Mouse (Mus musculus): ENCODE measurements around the gene Rgs13. TPM values are rescaled to one million over a fixed set of nuclear protein-coding genes. Genes with fewer than 3 reads are reported as not detected.

The Rgs13 gene
- under 1 TPM; 0.14 to 0.34 TPM for total RNA-seq (2021)
- long read RNA-seq, experiment 1 = 0 reads
- long read RNA-seq, experiment 2 = 0 reads

DNA sequence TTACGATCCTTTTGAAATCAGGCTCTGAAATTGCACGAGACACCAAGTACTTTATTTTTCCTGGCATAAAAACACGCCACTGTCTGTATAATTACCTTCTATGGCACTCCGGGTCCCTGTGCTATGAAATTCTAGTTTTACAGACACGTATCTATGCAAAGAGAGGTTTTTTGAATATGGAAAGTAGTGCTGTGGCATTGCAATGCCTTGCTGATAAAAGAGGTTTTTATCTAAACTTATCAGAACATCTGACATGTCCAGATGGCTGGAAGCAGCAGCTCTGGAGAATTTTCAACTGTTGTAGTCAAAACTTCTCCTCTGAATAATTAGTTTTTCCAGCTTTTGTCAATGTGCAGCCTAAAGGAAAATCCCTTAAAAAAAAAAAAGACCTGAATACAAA is at the start of gene Rgs13:
TSS of gene Rgs13 (minus strand) at position 207 of the 400 bp plus-strand sequence.
- DNase-seq = no peak

DNA sequence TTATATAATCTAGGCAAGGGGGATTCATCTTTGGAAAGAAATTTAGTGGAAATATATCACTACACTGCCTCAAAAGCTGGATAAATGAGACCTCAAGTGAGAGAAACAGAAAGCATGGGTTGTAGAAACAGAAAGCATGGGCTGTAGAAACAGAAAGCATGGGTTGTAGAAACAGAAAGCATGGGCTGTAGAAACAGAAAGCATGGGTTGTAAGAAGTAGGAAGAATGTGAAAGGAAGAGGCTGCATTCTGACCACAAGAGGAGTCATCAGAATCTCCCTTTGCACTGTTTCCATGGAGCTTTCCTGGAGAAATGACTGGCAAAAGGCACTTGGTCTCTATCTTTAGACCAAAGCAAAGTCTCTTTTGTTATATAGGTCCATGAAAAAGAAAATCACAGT is 38.1 kb upstream of the Rgs13 start:
- DNase-seq = no peak

DNA sequence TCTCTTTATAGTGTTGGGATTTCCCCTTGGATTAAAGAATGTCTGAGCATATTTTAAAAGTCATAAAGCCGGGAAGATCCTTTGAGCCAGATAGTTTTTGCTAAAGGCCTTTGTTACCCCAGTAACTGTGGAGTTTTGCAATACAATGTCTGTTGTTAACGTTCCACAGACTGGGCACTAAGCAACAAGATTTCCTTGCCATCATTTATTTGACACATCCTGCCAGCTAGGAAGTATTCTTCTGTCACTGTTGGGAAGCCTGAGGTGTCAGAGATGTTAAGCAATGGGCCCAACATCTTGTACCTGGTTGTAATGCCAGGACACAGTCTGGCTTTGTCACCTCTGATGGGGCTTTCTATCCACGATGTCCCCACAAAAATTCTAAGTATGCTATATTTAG is 33.7 kb upstream of the Rgs13 start:
- no peak for DNase-seq

DNA sequence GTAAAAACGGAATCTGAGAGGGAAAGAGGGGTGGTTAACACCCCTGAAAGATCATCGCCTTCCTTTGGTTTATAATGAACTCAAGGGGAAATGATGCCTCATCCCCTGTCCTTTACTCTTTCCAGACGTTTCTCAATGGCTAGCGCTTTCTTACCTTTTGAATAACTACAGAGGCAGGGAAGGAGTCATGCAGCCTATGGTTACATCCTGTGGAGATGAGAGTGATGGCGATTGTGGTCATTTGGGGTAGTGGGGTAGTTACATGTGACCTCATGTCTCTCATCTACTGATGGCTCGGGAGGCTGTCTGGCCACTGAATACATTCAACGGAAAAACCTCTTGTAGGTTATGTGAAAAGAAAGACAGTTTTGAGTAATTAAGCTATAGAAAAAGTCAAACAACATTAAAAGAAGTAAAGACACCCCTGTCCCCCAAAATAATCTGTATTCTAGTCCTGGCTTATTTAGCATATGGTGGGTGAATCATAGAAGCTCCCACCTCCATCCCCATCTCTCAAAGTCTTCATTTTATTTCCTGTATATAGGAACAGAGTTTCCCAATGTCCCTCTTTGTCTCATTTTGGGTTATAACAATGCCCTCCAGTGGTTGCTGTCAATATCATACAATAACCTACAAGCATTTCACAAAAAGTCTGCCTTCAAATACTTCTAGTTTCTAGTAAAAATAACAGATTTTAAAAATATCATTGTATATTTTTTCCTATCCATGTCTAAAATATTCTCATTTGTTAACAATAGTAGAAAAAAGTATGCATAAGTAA is 29.3 kb upstream of the Rgs13 start:
- DNase-seq = no peak

DNA sequence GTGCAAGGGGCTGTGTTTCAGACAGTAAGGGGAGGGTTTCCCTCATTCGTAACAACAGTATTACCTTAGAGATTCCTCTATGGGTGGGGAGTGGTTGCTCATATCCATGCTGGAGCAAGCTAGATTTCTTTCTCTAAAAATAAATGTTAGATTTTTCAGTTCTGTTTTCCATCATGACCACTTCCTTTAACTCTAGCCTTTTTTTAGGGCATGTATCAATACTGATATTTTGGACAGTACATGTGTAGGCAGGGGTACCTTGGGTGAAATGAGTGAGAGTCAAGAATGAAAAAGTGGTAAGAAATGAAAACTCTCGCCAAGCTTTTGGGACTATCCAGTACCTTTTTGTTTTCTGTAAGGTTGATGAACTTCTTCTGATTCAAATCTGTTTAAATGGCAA is 27.6 kb upstream of the Rgs13 start:
- DNase-seq = no peak

DNA sequence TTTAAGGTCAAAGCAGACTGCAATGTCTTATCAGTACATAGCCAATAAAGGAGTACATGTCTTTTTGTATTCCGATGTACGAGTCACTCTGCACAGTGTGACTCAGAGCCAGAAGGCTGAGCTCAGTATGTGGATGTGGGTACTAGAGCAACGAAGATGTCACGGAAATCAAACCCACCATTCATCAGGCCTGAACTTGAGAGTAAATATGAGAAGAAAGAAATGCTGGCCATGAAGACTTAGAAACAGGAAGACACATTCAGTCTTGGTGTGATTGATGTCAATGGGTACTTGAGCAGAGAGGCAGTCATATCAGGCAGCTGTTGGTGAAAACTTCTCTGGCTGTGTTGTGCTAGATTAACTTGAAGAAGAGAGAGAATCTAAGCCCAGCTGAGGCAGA is 25.8 kb upstream of the Rgs13 start:
- DNase-seq = no peak

DNA sequence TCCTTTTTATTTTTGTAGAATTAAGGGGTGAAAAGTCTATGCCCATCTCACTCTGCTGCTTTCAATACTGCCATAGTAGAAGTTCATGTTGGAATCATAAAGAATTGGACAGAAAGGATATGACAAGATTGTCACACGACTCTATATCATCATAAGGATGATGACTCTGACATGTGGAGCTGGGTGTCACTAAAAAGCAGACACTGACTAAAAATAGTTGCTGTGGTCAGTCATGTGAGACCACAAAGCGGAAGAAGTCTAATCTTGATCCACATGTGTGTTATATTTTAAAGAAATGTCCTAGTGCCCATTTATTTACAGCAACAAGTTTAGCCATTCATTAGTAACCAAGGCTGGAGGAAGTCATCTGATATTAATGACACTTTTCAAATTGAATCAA is 23.3 kb upstream of the Rgs13 start:
- DNase-seq = no peak

DNA sequence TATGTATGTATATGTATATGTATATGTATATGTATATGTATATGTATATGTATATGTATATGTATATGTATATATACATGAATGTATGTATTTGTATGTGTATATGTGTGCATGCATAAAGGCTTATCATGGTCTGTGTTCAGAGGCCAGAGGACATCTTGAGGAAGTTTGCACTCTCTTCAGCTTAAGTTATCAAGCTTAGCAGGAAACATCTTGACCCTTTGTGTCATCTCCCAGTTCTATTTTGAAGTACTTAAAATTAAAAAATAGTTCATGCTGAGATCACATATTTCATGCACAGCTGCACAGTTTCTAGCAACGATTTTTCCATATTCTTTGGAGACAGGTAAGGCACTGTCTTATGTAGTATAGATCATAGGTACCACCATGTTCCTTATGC is 22.4 kb upstream of the Rgs13 start:
- DNase-seq = no peak

DNA sequence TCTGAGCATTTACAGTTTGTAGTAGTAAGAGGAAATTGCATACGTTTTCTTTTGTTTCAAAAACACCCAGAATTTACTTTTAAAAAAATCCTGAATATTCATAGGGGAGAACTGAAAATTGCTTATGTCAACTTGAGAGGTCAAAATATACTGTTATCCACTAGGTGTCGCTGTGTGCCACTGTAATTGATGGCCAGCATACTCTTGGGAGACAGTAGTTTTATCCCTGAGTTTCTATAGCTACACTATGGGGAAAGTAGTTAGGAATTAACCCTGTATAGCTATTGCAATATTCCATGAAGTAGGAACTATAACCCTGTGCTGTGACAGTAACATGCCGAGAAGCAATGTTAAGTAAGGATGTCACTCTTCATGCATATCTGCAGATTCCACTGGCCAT is 20.5 kb upstream of the Rgs13 start:
- peak; percentile 10 for DNase-seq

DNA sequence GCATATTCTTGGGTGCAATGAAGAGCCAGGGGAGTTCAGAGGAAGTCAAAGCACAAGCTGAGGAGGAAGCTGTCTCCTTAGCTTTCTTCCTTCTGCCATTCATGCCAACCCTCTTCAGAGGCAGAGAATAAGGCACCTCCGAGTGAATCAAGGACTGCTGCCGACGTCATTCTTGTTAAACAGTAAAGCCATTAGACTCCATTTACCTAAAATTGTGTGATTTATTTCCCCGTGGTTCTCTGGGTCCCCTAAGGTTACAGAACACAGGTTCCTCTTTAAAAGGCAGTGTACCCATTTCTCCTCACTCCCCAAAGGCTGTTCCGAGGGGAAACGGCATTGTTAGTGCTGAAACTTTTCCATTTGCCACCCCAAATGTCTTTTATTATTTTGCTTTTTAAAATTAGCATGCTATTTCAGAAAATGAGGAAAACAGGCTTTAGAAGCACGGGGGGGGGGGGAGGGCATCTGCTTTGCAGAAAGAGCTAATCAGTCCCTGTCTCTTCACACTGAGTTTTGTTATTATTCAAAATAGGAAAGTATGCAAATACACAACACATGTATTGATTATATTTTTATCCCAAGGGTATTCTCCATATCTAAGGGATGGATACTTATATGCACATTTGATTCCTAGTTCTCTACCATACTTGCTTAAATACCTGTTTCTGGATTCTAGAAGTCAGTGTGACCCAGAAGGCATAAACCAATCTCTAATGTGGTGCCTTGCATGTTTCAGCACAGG is 9.7 kb upstream of the Rgs13 start:
- no peak for DNase-seq

DNA sequence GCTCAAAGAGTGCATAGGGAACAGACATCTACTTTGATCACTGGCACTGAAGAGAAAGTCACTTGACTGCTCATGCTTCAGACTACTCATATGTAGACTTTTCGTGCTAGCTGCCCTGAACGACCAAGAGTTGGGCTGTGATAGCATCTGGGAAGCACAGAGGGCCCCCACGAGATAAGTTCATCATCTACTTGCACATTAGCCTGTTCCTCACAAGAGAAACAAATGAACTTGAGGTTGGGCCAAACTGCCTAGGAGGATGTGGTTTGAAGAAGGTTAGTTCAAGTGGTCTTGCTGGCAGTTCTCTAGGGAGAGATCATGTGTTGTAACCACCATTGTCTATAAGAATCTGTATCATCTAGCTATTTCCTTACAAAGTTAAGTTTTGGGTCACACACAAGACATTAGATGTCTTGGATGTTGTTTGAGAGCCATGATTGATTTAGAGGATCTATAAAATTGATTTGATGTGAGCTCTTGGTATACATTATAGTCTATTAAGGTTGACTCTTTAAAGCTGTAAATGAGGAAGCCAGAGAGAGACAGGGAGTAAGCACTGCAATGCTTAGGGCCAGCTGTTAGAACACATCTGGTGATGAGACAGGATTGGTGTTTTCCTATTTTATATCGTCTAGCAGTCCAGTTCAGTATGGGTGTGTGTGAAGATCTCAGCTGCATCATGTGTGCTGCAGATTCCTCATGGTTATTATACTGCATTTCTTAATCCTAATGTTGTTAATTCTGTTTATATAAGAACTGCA is 8.0 kb upstream of the Rgs13 start:
- DNase-seq = no peak

DNA sequence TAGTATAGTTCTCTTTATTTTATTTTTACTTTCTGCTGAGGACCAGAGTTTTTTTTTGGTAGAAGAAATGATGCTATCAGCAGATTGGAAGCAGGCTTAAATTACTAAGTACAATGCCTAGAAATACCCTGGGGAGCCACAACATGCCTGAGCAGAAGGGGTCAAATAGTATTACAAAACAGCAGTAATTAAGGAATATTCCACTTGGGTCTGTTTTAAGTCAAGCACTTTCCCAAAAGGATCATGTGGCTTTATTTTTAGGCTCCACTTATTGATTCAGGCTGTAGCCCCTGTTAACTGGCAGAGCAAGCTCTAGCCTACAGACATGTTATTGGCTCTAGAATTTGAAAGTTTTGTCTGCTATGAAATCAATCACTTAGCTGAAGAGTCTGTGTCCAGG is 6.5 kb upstream of the Rgs13 start:
- no peak for DNase-seq

DNA sequence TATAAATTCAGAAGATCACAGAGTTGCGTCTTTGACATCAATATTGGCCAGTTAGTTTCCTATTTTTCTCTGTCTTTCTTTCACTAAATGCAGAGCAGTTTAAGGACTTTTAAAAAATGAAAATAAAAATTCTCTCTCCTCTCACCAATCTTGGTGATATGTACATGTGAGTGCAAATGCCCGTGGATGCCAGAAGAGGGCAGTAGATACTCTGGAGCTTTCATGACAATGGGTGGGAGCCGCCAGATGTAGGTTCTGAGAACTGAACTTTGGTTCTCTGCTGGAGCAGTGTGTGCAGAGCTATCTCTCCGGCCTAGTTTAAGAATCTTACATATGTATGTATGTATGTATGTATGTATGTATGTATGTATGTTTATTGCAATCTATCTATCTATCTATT is 2.4 kb upstream of the Rgs13 start:
- no peak for DNase-seq

DNA sequence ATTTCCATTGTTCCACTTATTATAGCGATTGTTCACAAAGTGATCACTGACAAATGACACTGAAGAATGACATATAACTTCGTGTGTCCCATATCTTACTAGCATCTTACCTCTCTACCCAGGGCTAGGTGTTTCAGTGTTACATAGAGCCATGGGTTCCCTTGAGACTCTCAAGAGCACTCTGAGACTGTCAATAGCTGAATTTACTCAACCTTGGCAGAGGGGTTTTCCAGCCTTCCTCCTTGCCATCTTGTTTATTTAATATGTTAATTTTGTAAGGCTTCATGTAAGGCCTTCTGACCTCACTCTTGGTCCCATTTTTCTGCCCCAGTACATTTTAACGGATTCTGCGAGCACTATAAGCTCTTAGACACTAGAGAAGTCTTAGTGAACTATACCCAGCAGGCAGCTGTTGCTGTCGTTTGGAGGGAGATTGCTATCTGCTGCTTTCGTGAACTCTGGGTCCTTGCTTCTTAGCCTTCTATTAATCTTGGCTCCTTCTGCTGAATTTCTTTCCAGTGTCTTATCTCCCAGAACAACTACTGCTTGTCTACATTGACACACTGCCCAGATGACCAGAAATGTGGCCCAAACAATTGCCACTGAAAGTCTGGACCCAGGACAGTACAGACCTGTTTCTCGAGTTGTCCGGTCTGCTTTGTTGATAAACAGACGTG is 1.2 kb upstream of the Rgs13 start:
- no peak for DNase-seq

DNA sequence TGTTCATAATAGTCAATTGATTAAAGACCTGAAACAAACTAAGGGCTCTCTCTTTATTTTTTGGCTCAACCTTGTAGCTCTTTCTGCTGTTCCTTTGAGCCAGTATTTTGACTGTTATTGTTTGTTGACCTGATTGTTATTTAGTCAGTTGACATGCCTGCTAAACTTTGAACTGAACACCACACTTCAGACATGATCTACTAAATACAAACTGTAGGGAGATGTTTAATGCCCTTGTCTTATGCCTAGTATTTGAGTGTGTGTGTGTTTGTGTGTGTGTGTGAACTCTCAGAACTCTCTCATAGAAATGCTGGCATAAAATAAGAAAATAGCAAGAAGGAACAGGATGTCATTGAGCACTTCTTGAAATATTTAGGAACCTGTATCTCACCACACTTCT is 448 bp upstream of the Rgs13 start:
- no peak for DNase-seq

DNA sequence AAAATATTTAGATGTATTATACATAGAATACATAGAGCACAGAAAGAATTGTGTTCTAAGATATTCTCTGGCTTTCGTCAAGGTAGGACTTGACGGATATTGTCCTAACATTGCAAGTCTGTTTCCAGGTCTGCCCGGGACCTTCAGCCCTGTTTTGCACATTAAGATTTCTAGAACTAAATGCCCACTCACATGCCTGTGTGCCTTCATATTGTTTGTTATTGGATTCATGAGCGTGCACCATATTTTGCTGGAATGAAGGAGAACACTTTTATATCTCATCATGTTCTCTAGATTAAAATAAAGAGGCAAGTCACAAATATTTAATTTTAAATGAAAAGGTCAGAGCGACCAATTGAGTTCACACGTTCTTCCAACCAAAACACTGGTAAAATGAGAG is 2.4 kb downstream of the Rgs13 start:
- DNase-seq = no peak

DNA sequence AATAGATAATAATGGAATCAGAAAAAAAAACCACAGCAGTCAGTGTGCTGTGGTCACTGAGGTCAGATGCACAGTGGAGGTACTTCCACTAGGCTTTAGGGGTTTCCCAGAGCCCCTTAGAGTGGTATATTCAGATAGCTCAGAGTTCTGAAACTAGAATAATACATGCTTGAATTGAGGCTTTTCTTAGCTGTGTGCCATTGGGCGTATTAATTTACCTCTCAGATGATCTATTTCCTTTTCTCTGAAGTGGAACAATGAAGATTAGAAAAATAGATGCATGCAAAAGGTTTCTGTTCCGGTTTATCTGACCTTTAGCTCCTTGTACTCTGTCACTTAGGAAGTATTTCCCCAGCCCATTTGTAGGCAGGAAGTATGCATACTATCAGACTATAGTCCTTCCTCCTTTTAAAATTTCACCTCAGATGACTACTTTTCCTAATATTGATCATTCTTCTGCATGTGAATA is 3.6 kb downstream of the Rgs13 start:
- no peak for DNase-seq

DNA sequence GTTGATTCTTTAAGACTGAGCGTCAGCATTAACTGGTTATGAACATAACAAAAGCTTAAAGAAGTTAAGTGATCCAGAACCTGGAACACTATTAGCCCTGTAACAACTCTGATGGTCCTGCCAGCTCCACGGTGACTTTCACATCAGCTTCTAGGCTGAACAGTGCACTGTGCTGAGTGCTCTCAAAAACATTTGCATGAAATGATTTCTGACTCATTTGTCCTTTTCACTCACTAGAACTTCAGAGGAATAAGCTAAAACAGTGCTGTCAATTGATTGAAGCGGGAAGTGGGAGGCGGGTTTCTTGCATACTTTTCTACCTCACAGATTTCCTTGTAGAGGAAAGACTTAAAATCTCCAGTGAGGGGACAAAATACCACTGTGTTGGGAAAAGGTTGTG is 8.3 kb downstream of the Rgs13 start:
- DNase-seq = no peak

DNA sequence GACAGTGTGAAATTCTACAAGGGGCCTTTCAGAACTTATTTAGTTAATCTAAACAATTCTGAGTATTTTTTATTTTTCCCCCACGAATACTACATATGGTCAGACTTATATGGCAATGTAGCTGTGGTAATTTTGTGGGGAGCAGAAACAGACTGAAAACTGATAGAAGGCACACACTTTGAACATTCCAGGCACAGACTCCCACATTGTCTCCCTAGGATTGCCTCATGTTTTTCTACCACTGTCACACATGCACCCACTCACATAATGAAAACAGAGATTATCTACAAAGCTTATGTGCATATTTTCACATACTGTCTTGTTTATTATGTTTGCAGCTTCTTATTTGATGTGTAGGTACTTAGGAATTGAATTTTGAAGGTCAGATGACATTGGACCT is 9.4 kb downstream of the Rgs13 start:
- DNase-seq = no peak

DNA sequence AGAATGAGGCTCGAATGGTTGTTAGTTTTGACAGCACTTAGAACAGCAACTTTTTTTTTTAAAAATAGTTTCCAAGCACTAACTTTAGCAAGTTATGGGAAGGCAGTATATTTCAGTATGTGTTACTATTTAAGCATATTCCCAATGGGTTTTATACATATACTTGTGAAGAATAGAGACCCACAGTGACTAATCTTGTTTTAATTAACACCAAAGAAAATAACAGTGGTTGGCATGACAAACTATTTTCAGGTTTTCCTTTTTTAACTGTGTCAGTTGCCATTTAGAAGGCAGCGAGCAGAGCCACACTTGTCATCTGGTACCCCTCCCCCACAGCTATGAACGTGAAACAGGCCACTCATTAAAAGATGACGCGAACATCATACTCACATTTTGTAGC is 10.3 kb downstream of the Rgs13 start:
- DNase-seq = no peak

DNA sequence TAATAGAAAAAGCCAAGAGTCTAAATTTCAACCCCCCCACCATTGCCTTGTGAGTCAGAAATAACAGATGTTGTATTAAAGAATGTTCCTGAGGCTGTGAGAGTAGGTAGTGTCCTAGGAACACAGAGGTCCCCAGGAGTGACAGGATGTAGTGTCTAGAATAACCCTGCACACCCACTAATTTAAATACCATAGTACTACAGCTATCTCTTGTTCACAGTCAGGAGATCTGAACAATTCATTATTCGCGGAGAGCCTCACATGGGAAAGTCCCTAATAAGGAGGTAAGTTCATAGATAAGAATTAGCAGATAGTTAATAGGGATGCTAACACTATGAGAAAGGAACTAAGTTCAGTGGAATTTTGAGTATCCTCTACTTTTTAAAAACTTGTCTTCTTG is 10.9 kb downstream of the Rgs13 start:
- DNase-seq = no peak

DNA sequence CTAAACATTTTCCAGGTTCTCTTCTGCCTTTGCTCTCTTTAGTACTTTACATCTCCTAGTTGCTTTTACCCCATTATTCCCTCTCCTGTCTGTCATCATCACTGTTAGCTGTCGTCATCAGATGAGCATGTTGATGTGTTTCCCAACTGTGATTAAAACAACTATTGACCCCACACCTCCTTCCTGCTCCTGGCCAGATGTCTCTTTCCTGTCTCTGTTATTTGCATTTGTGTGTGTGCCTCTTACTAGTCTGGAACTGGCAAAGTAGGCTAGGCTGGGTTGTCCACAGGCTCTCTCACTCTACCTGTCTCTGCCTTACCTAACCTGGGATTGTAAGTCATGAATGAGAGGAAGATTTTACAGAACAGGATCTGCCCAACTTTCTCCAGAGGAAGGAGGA is 24.6 kb downstream of the Rgs13 start:
- DNase-seq = no peak

DNA sequence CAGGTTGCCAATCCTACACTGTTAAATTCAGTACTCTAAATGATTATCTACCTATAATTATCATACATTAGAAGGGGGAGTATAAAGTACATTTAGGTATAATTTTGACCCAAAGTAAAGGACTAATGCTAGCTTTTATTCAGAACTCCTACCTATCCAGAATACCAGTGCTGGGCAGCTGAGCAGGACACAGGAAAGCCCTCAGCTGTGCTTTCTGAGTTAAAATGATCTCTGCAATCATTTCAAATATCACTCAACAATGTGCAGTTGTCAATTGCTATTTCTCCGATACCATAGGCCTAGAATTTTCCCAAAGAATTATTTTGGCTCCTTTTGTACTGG is 25.0 kb downstream of the Rgs13 start:
- DNase-seq = no peak

Data from gastrocnemius, postnatal 10 days (tissue).